Mouse (Mus musculus) kidney, postnatal 0 days (tissue): ENCODE data around the gene Rhbdd1. TPM values are rescaled to one million over a fixed set of nuclear protein-coding genes. Genes with fewer than 3 reads are reported as not detected.

ENCODE experiments used
- ATAC-seq: fragments of 200-750 bp; cut with Nextera tagmentation; replicated peaks from 2 replicates; pipeline ENCODE4 v1.8.0; 2017; ENCODE audit warnings: low read depth, moderate number of reproducible peaks, moderate TSS enrichment, moderate library complexity; ENCODE audit not compliant: low FRiP score
- DNase-seq: peaks from one replicate; pipeline ENCODE4 v3.0.0-alpha.2; 2016; ENCODE audit warnings: low spot score
- H3K27ac ChIP-seq: fragments of 300-500 bp; sonication (generic); 2 replicates; pipeline ENCODE4 v1.5.1; 2014; ENCODE audit warnings: mild to moderate bottlenecking
- H3K27me3 ChIP-seq: fragments of 300-500 bp; sonication (generic); 2 replicates; pipeline ENCODE4 v1.6.1; 2014; ENCODE audit warnings: low read length, mixed read lengths; ENCODE audit not compliant: insufficient read depth
- H3K36me3 ChIP-seq: fragments of 300-500 bp; sonication (generic); 2 replicates; pipeline ENCODE4 v1.6.1; 2014; ENCODE audit warnings: low read length, mixed read lengths; ENCODE audit not compliant: insufficient read depth
- H3K4me1 ChIP-seq: fragments of 300-500 bp; sonication (generic); replicated peaks from 2 replicates; pipeline ENCODE4 v1.6.1; 2014; ENCODE audit warnings: antibody characterized with exemption, low read length, mixed read lengths; ENCODE audit not compliant: insufficient read depth
- H3K4me2 ChIP-seq: fragments of 300-500 bp; sonication (generic); 2 replicates; pipeline ENCODE4 v1.6.1; 2014; ENCODE audit warnings: mild to moderate bottlenecking, low read length, moderate library complexity, mixed read lengths
- H3K4me3 ChIP-seq: fragments of 300-500 bp; sonication (generic); replicated peaks from 2 replicates; pipeline ENCODE4 v1.5.1; 2014; ENCODE audit warnings: low read depth, low read length
- H3K9ac ChIP-seq: fragments of 300-500 bp; sonication (generic); 2 replicates; pipeline ENCODE4 v1.6.1; 2014; ENCODE audit warnings: low read depth, low read length
- H3K9me3 ChIP-seq: fragments of 300-500 bp; sonication (generic); replicated peaks from 2 replicates; pipeline ENCODE4 v1.6.1; 2016; ENCODE audit warnings: low read length, inconsistent platforms, mixed read lengths
- CTCF ChIP-seq: IDR thresholded peaks from 2 replicates; pipeline ENCODE4 v1.5.1; 2016; ENCODE audit warnings: antibody characterized with exemption, low read depth, mild to moderate bottlenecking, moderate library complexity
- WGBS: fragments of 180-500 bp; shearing (Covaris S2); extraction: QIAGEN DNeasy Blood & Tissue Kit; methylation state at CpG from one replicate; pipeline ENCODE4 v1.1.7; 2014; 5-methylcytosine and 5-hydroxymethylcytosine counted together
- microRNA-seq: library from miRNA; unstranded; fragments of <30 nt; microRNA quantifications from one replicate; pipeline ENCODE4, GENCODE M21; 2016
- polyA plus RNA-seq: library from polyadenylated mRNA; unstranded; fragments of >200 nt; fragmentation: Nextera tagmentation; extraction: Ambion mirVana; gene quantifications from 2 replicates; pipeline ENCODE4 v1.2.1, GENCODE M21; 2015

The Rhbdd1 gene
- polyA plus RNA-seq, 1 experiment from 2014 or later, result 8.0 TPM

DNA sequence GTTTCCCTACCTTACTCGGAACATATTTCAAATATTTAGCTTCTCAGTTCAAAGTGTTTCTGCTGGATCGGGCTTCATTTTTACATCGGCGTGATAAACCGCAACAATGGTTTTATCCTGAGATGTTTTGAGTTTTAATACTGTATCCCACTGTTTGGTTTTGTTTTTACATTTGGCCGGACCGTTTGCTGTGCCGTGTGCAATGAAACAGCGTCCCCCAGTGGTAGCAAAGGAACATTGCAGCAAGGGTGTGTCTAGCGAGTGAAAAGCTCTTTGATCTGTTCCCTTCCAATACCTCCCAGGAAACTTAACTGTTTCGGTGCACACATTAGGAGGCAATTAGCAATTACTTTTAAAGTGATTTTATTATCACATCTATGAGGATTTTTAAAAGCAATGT lies 160.0 kb downstream of the Rhbdd1 start:
- Histone ChIP-seq H3K27me3 (no peaks in the 10 kb centered on the region), H3K27ac (0 out of 2 replicates have a peak overlapping the region, but pooled peaks have one; percentile 44), H3K4me2 (0 out of 2 replicates have a peak overlapping the region, but pooled peaks have one; percentile 21), H3K9me3 (no peaks in the 10 kb centered on the region), H3K4me1 (peaks cover 7% of the 10 kb centered on the region; the same call in 1 of the 2 replicates), H3K36me3 (no peaks in the 10 kb centered on the region), H3K4me3 (no peak overlapping the region), H3K9ac (no peak overlapping the region)
- WGBS, result 29% methylated on average over 11 of the region's 11 CpGs
- peak; percentile 89 for TF ChIP-seq CTCF
- DNase-seq (peak; percentile 78), ATAC-seq (no peak)

DNA sequence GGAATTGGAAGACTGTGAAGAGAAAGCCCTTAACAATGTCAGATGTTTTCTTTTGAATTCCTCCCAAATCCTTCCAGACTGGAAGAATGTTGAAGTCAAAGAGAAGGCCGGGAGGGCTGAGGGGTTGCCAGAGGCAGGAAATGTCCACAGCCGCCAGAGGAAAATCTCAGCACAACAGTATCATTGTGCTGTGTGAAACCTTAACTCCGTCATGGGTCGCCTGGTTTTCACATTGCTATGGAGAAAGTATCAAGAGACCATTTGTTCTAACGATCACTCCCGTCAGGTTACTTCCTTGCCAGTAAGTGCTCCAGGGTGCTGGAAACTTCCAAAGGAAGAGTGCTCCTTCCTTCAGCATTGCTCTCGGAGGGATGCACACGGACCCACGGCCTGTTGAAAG lies 160.5 kb downstream of the Rhbdd1 start:
- peak; percentile 87 for DNase-seq
- no peak for TF ChIP-seq CTCF
- Histone ChIP-seq H3K4me1 (peaks cover 7% of the 10 kb centered on the region; the same call in 1 of the 2 replicates), H3K27ac (peak overlapping the region; percentile 44; the same call in 1 of the 2 replicates), H3K4me3 (no peak overlapping the region), H3K9ac (no peak overlapping the region), H3K27me3 (no peaks in the 10 kb centered on the region), H3K36me3 (no peaks in the 10 kb centered on the region), H3K4me2 (peak overlapping the region; percentile 21; the same call in 1 of the 2 replicates), H3K9me3 (no peaks in the 10 kb centered on the region)
- WGBS, result 2% methylated on average over 9 of the region's 9 CpGs
- no peak; the same call in 1 of the 2 replicates for ATAC-seq

DNA sequence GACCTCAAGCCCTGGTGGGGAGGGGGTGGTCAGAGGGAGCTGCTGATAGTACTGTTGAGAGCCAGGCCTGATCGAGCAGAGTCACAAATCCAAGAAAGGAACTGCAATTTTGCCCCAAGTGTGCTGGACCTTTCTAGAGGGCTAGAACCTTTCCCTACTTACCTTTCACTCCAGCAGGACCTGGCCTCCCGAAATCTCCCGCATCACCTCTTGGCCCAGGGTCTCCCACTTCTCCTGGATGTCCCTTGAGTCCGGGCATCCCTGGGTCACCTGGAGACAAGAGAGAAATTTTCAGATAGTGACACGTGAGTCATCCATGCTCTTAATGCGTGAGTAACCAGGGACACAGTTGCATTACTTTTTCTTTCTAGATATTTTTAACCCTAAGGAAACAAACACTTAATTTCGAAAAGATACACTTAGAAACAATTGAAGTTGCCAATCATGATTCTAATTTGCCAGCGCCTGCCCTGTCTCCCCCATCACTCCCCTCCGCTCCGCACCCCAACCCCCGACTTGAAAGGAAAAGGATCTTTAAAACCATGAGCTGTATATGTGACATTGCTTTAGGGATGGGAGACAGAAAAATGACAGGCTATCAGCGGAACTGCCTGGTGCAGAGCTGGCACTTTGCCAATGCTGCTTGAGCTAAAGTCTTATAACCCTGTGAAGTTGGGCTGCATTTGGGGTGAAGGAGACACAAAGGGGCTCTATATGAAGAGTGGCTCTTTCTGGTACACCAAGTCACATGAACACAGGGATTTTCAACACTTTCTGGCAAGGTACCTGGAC lies 163.6 kb downstream of the Rhbdd1 start:
- Histone ChIP-seq H3K4me1 (peaks cover under 1% of the 10 kb centered on the region; the same call in 1 of the 2 replicates), H3K36me3 (no peaks in the 10 kb centered on the region), H3K4me3 (no peak overlapping the region), H3K27ac (no peak overlapping the region), H3K9me3 (no peaks in the 10 kb centered on the region), H3K4me2 (no peak overlapping the region), H3K9ac (no peak overlapping the region), H3K27me3 (no peaks in the 10 kb centered on the region)
- DNase-seq (no peak), ATAC-seq (no peak)
- WGBS, result 88% methylated on average over 12 of the region's 12 CpGs
- TF ChIP-seq CTCF, result no peak

DNA sequence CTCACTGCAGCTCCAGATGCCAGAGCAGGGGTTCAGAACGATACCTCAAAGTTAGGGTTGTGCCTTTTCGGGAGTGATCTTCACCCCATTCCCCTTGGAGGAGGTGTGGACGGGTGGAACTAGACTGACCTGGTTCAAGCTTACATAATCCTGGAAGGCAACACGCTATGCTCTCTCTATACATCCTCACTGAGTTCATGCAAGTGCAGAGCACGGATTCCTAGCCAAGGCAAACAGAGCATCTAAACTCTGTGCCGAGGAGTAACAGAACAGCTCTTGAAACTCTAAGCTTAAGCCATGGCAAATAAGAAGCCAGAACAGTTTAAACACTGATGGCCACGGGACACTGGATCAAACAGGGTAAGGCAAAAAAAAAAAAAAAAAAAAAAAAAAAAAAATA lies 166.1 kb downstream of the Rhbdd1 start:
- no peak for ATAC-seq

DNA sequence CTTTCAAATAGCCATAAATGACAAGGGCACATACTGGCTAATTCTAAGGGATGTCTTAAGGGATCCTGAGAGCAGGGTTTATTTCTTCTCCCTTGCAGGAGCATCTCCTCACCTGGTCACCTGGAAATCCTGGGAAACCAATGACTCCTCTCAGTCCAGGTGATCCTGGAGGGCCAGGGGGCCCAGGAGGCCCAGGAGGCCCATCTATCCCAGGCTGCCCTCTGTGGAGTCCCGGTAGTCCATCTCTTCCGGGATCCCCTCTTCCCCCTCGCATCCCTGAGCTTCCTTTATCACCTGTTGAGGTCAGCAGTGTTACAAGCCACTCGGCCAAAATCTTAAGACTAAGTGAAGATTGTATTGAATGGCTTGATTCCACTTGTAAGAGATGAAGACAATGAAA lies 170.1 kb downstream of the Rhbdd1 start:
- Histone ChIP-seq H3K27ac (no peak overlapping the region), H3K4me1 (no peaks in the 10 kb centered on the region), H3K27me3 (no peaks in the 10 kb centered on the region), H3K4me2 (no peak overlapping the region), H3K9me3 (no peaks in the 10 kb centered on the region), H3K36me3 (no peaks in the 10 kb centered on the region), H3K4me3 (no peak overlapping the region), H3K9ac (no peak overlapping the region)
- no peak for DNase-seq
- 77% methylated on average over 4 of the region's 4 CpGs for WGBS
- TF ChIP-seq CTCF, result no peak
- ATAC-seq, result no peak

More for the DNA sequence above, 166.1 kb downstream of the Rhbdd1 start:
- Histone ChIP-seq H3K27me3 (no peaks in the 10 kb centered on the region), H3K27ac (no peak overlapping the region), H3K4me3 (no peak overlapping the region), H3K4me2 (no peak overlapping the region), H3K9me3 (no peaks in the 10 kb centered on the region), H3K4me1 (no peaks in the 10 kb centered on the region), H3K36me3 (no peaks in the 10 kb centered on the region), H3K9ac (no peak overlapping the region)
- 82% methylated on average over 7 of the region's 7 CpGs for WGBS
- no peak for DNase-seq
- no peak for TF ChIP-seq CTCF

DNA sequence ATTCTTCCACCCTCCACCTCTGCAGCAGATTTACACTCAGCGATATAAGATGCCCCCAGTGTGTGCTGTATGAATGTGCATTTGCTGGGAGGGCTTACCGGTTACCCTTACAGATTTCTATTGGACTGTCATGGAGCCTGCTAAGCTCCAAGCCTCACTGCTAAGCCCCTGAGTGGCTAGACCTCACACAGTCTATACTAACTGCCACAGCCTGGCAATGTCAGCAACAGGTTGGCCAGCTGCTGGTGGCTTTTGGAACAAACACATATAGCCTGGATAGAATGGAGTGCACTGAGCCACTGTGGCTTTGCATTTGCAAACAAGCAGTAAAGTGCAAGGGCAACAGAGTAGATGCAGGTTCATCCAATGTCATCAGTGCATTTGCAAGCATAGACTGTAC lies 175.7 kb downstream of the Rhbdd1 start:
- Histone ChIP-seq H3K27ac (no peak overlapping the region), H3K27me3 (no peaks in the 10 kb centered on the region), H3K9me3 (no peaks in the 10 kb centered on the region), H3K4me2 (no peak overlapping the region), H3K4me3 (no peak overlapping the region), H3K36me3 (no peaks in the 10 kb centered on the region), H3K9ac (no peak overlapping the region), H3K4me1 (no peaks in the 10 kb centered on the region)
- TF ChIP-seq CTCF, result no peak
- ATAC-seq, result no peak
- no peak for DNase-seq
- WGBS, result 96% methylated on average over 2 of the region's 2 CpGs

Small RNA genes lying within 50 kb of the gene (microRNA-seq; reads per million reads assigned to microRNA genes)
- not detected for gene Gm22112

Other genes starting within 250 kb of the Rhbdd1 start
- gene Gm9747, start 83.3 kb upstream of the Rhbdd1 start, polyA plus RNA-seq, result 10.8 and 11.1 TPM in 2 replicates
- gene Irs1, start 25.0 kb upstream of the Rhbdd1 start, polyA plus RNA-seq, result 3.0 and 3.1 TPM in 2 replicates